Mouse (Mus musculus) mouse trophoblast stem cell (cell line): Measurements from ENCODE around the gene Fzd4.

ENCODE experiments used
- in situ Hi-C, 2 experiments: fragments of 300-500 bp; cut with MseI, MboI; formaldehyde crosslinking; loops; 2 replicates in 1 of 2; 3 replicates in 1 of 2; pipeline ENCODE4 v1.15.1; 2025

Fzd4 gene

GRCm38 (mm10) chr7:89400721-89401120, 3.4 kb upstream of the Fzd4 start:
- in situ Hi-C loops: no loop called here

- in situ Hi-C loops: no loop called here
Observed at GRCm38 (mm10) chr7:89401136-89401858, 2.9 kb upstream of the Fzd4 start.

GRCm38 (mm10) chr7:89401936-89402335, 2.2 kb upstream of the Fzd4 start:
- in situ Hi-C loops: no loop called here

GRCm38 (mm10) chr7:89403053-89403972, 842 bp upstream of the Fzd4 start:
- in situ Hi-C loops: no loop called here

- in situ Hi-C loops: no loop called here
Observed at GRCm38 (mm10) chr7:89404734-89405440, 732 bp downstream of the Fzd4 start.

GRCm38 (mm10) chr7:89406011-89406410, 1.9 kb downstream of the Fzd4 start:
- in situ Hi-C loops: no loop called here

- in situ Hi-C loops: no loop called here
Observed at GRCm38 (mm10) chr7:89407006-89407940, 3.1 kb downstream of the Fzd4 start.

- in situ Hi-C loops: no loop called here
Observed at GRCm38 (mm10) chr7:89410294-89410693, 6.1 kb downstream of the Fzd4 start.

GRCm38 (mm10) chr7:89411346-89411745, 7.2 kb downstream of the Fzd4 start:
- in situ Hi-C loops: no loop called here

- in situ Hi-C loops: no loop called here
Observed at GRCm38 (mm10) chr7:89412094-89412493, 7.9 kb downstream of the Fzd4 start.

- in situ Hi-C loops: loop anchor here in 1 of 2 experiments (5.0 kb wide), 1 partner anchor 249 kb away; no protein-coding TSS in a partner anchor
Observed at GRCm38 (mm10) chr7:89416027-89416426, 11.9 kb downstream of the Fzd4 start.

- in situ Hi-C loops: loop anchor here in 1 of 2 experiments (5.0 kb wide), 1 partner anchor 250 kb away; no protein-coding TSS in a partner anchor
Observed at GRCm38 (mm10) chr7:89417707-89418106, 13.6 kb downstream of the Fzd4 start.

- in situ Hi-C loops: loop anchor here in 1 of 2 experiments (5.0 kb wide), 1 partner anchor 251 kb away; no protein-coding TSS in a partner anchor
Observed at GRCm38 (mm10) chr7:89418127-89418653, 14.0 kb downstream of the Fzd4 start.

GRCm38 (mm10) chr7:89418917-89419679, 14.9 kb downstream of the Fzd4 start:
- in situ Hi-C loops: loop anchor here in 1 of 2 experiments (5.0 kb wide), 1 partner anchor 252 kb away; no protein-coding TSS in a partner anchor

- in situ Hi-C loops: no loop called here
Observed at GRCm38 (mm10) chr7:89421294-89421693, 17.1 kb downstream of the Fzd4 start.

GRCm38 (mm10) chr7:89422650-89423049, 18.5 kb downstream of the Fzd4 start:
- in situ Hi-C loops: no loop called here

- in situ Hi-C loops: no loop called here
Observed at GRCm38 (mm10) chr7:89423194-89423593, 19.0 kb downstream of the Fzd4 start.

- in situ Hi-C loops: no loop called here
Observed at GRCm38 (mm10) chr7:89423688-89424255, 19.6 kb downstream of the Fzd4 start.

- in situ Hi-C loops: no loop called here
Observed at GRCm38 (mm10) chr7:89424659-89425058, 20.5 kb downstream of the Fzd4 start.
